Mouse (Mus musculus): ENCODE results near the gene Zbtb32. TPM values are rescaled to one million over a fixed set of nuclear protein-coding genes. Genes with fewer than 3 reads are reported as not detected.
A peak's percentile ranks its signal among the peaks of the same experiment; 100 is the strongest.

Zbtb32 gene
- polyA plus RNA-seq, 2 experiments, result 0.06 TPM; not detected in 1

DNA sequence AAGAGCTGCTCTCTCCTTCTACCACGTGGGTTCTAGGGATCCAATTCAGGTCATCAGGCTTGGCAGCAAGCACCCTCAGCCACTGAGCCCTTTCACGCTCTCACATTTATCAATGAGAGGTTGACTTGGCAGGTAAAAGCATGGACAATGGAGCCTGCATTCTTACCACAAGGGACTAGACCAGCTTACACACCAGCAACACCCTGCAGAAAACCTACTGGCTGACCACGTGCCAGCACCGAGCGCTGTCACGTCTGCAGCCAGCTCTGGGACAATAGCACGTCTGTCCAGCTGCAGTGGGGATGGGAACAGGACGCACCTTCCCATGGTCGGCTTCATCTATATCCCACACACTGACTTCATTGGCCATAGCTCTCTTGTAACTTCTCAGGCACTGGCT, 19.9 kb upstream of the Zbtb32 start:
- DNase-seq (ENCODE audit: low read depth in 3 of 3, low spot score in 3 of 3), result no peak
- Histone ChIP-seq H3K4me3 (ENCODE audit: insufficient read depth in 1 of 2, low read depth in 2 of 2, low read length in 2 of 2) (no peak overlapping the region), H3K4me2 (ENCODE audit: low read depth) (no peak overlapping the region), H3K9ac (replicated peaks) (no peak overlapping the region), H3K9me3 (ENCODE audit: control insufficient read depth, low read length) (no peaks in the 10 kb centered on the region), H3K4me1 (replicated peaks; ENCODE audit: control insufficient read depth in 2 of 2, insufficient read depth in 2 of 2, low read length in 1 of 2) (peaks cover 0 to 7% of the 10 kb centered on the region in 2 experiments; a peak in 2 of 4 replicates), H3K36me3 (replicated peaks; ENCODE audit: control insufficient read depth, insufficient read depth, low read depth) (peaks cover 30% of the 10 kb centered on the region), H3K27ac (no peak overlapping the region), H3K27me3 (ENCODE audit: control insufficient read depth, insufficient read depth, low read length) (no peaks in the 10 kb centered on the region)
- no peak for TF ChIP-seq EP300 (IDR thresholded peaks at IDR 0.05; ENCODE audit: low read depth)
- TF ChIP-seq CTCF (IDR thresholded peaks at IDR 0.05; ENCODE audit: low read depth), result no peak
- ATAC-seq (ENCODE audit: insufficient read depth), result no peak
- 94% methylated on average over 9 of the region's 9 CpGs for WGBS (ENCODE audit: insufficient replicate concordance)

DNA sequence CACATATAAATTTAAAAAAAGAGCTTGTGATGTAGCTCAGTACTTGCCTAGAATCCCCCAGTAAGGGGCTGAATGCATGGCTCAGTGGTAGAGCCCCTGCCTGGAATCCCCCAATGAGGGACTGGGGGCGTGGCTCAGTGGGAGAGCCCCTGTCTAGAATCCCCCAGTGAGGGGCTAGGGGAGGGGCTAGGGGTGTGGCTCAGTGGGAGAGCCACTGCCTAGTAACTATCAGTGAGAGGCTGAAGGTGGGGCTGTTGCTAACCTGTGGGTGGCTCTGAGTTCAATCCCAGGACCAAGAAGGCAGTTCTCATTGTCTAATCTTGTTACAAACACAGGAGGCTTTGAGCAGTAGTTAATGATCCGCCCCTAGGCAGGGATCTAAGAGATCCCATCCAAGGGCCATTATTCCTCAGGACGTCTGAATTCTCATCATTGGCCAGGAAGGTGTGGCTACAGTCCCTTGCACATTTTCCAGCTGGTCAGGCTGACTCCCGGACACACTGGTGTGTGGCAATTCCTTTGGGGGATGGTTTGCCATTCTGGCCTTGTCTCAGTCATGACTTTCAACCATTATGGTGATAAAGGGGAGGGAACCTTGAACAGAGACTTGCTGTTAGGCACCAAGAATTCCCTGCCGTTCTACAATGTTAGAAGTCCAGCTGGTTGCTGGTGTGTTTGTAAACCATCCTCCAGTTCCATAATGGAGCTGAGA, 16.5 kb upstream of the Zbtb32 start:
- TF ChIP-seq EP300 (IDR thresholded peaks at IDR 0.05; ENCODE audit: low read depth) (no peak), CTCF (IDR thresholded peaks at IDR 0.05; ENCODE audit: low read depth) (no peak)
- ATAC-seq (ENCODE audit: insufficient read depth) (no peak), DNase-seq (ENCODE audit: low read depth in 3 of 3, low spot score in 3 of 3) (no peak)

DNA sequence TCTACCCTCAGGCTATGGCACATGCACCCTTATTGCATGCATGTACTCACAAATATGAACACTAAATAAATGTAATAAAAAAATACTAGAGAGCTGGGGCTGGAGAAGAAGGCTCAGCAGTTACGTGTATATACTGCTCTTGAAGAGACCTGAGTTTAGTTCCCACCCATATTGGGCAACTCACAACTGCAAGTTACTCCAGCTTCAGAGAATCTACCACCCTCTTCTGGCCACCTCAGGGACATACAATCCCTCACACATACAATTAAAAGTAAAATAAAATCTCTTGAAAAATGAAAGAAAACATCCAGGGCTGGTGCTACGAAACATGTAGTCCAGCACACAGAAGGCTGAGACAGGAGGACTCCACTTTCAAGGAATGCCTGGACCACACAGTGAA, 15.7 kb upstream of the Zbtb32 start:
- no peaks in the 10 kb centered on the region for H3K27me3 ChIP-seq (ENCODE audit: control insufficient read depth, insufficient read depth, low read length)
- DNase-seq (ENCODE audit: low read depth in 3 of 3, low spot score in 3 of 3) (peak in 1 of 3 experiments; percentile 31), ATAC-seq (ENCODE audit: insufficient read depth) (no peak)
- H3K27ac ChIP-seq, result no peak overlapping the region
- H3K9me3 ChIP-seq (ENCODE audit: control insufficient read depth, low read length), result no peaks in the 10 kb centered on the region
- H3K9ac ChIP-seq (replicated peaks), result no peak overlapping the region
- 51% methylated on average over 2 of the region's 2 CpGs for WGBS (ENCODE audit: insufficient replicate concordance)
- no peak overlapping the region for H3K4me3 ChIP-seq (ENCODE audit: insufficient read depth in 1 of 2, low read depth in 2 of 2, low read length in 2 of 2)
- H3K4me1 ChIP-seq (replicated peaks; ENCODE audit: control insufficient read depth in 2 of 2, insufficient read depth in 2 of 2, low read length in 1 of 2), result peaks cover 0 to 5% of the 10 kb centered on the region in 2 experiments; a peak in 2 of 4 replicates
- TF ChIP-seq EP300 (IDR thresholded peaks at IDR 0.05; ENCODE audit: low read depth), result no peak
- TF ChIP-seq CTCF (IDR thresholded peaks at IDR 0.05; ENCODE audit: low read depth), result peak; percentile 46
- H3K36me3 ChIP-seq (replicated peaks; ENCODE audit: control insufficient read depth, insufficient read depth, low read depth), result peaks cover 12% of the 10 kb centered on the region
- H3K4me2 ChIP-seq (ENCODE audit: low read depth), result no peak overlapping the region

More for the DNA sequence above, 16.5 kb upstream of the Zbtb32 start:
- Histone ChIP-seq H3K27ac (no peak overlapping the region), H3K4me3 (ENCODE audit: insufficient read depth in 1 of 2, low read depth in 2 of 2, low read length in 2 of 2) (no peak overlapping the region), H3K4me1 (replicated peaks; ENCODE audit: control insufficient read depth in 2 of 2, insufficient read depth in 2 of 2, low read length in 1 of 2) (peaks cover 0 to 5% of the 10 kb centered on the region in 2 experiments; a peak in 2 of 4 replicates), H3K27me3 (ENCODE audit: control insufficient read depth, insufficient read depth, low read length) (no peaks in the 10 kb centered on the region), H3K9me3 (ENCODE audit: control insufficient read depth, low read length) (no peaks in the 10 kb centered on the region), H3K4me2 (ENCODE audit: low read depth) (no peak overlapping the region), H3K9ac (replicated peaks) (no peak overlapping the region), H3K36me3 (replicated peaks; ENCODE audit: control insufficient read depth, insufficient read depth, low read depth) (peaks cover 15% of the 10 kb centered on the region)
- 42% methylated on average over 5 of the region's 5 CpGs for WGBS (ENCODE audit: insufficient replicate concordance)

DNA sequence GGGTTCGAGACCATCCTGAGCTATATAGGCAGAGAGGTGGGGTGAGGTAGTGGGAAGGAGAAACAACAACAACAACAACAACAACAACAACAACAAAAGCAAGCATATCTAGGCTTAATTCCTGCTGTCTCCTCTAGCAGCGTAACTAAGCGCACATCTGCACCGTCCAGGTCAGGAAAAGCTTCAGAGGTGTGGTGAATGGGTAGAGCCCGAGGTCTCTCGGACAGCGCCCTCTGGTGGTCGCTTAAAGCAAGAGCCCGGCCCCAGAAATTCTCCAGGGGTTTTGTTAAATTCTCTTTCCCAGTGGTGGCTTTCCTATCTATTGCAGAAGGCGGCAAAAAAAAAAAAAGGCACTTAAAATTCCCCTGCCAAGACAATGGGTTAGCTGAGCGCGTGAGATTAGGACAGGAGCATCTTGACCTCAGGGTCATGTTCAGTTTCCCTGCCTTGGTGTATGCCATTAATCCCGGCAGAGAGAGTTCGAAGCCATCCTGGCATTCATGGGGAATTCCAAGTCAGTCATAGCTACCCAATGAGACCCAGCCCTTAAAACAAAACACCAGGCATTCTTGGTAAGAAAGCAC, 14.9 kb upstream of the Zbtb32 start:
- Histone ChIP-seq H3K4me2 (ENCODE audit: low read depth) (no peak overlapping the region), H3K9me3 (ENCODE audit: control insufficient read depth, low read length) (no peaks in the 10 kb centered on the region), H3K4me1 (replicated peaks; ENCODE audit: control insufficient read depth in 2 of 2, insufficient read depth in 2 of 2, low read length in 1 of 2) (peaks cover 0 to 5% of the 10 kb centered on the region in 2 experiments; a peak in 2 of 4 replicates), H3K27ac (no peak overlapping the region), H3K4me3 (ENCODE audit: insufficient read depth in 1 of 2, low read depth in 2 of 2, low read length in 2 of 2) (no peak overlapping the region), H3K27me3 (ENCODE audit: control insufficient read depth, insufficient read depth, low read length) (no peaks in the 10 kb centered on the region), H3K9ac (replicated peaks) (no peak overlapping the region), H3K36me3 (replicated peaks; ENCODE audit: control insufficient read depth, insufficient read depth, low read depth) (peaks cover 7% of the 10 kb centered on the region)
- peak in 1 of 3 experiments; percentile 47 for DNase-seq (ENCODE audit: low read depth in 3 of 3, low spot score in 3 of 3)
- TF ChIP-seq EP300 (IDR thresholded peaks at IDR 0.05; ENCODE audit: low read depth) (no peak), CTCF (IDR thresholded peaks at IDR 0.05; ENCODE audit: low read depth) (peak; percentile 85)
- peak; percentile 48; the same call in 1 of the 2 replicates for ATAC-seq (ENCODE audit: insufficient read depth)
- WGBS (ENCODE audit: insufficient replicate concordance), result 22% methylated on average over 14 of the region's 14 CpGs

Data from liver, embryonic 14.5 days (tissue).